Mouse (Mus musculus) midbrain, postnatal 0 days (tissue): ENCODE measurements around the gene Cyfip2. TPM values are rescaled to one million over a fixed set of nuclear protein-coding genes. Genes with fewer than 3 reads are reported as not detected.
A peak's percentile ranks its signal among the peaks of the same experiment; 100 is the strongest.

Experiments used
- ATAC-seq: fragments of 200-750 bp; cut with Nextera tagmentation; 2 replicates; pipeline ENCODE4 v1.8.0; 2017; ENCODE audit warnings: moderate number of reproducible peaks, mild to moderate bottlenecking, moderate TSS enrichment, moderate library complexity; ENCODE audit not compliant: low FRiP score
- DNase-seq: peaks from one replicate; pipeline ENCODE4 v3.0.0-alpha.2; 2015; ENCODE audit warnings: low spot score
- H3K27ac ChIP-seq: fragments of 300-500 bp; sonication (generic); 2 replicates; pipeline ENCODE4 v1.5.1; 2014; ENCODE audit warnings: low read depth, mild to moderate bottlenecking, low read length, mixed read lengths
- H3K27me3 ChIP-seq: fragments of 300-500 bp; sonication (generic); 2 replicates; pipeline ENCODE4 v1.6.1; 2014; ENCODE audit warnings: low read length, control low read depth, mixed read lengths; ENCODE audit not compliant: insufficient read depth
- H3K36me3 ChIP-seq: fragments of 300-500 bp; sonication (generic); 2 replicates; pipeline ENCODE4 v1.6.1; 2014; ENCODE audit warnings: low read length, control low read depth, mixed read lengths; ENCODE audit not compliant: insufficient read depth
- H3K4me1 ChIP-seq: fragments of 300-500 bp; sonication (generic); 2 replicates; pipeline ENCODE4 v1.6.1; 2014; ENCODE audit warnings: mild to moderate bottlenecking, control low read depth, antibody characterized with exemption, low read length, mixed read lengths; ENCODE audit not compliant: insufficient read depth
- H3K4me2 ChIP-seq: fragments of 300-500 bp; sonication (generic); 2 replicates; pipeline ENCODE4 v1.6.1; 2014; ENCODE audit warnings: low read depth, mild to moderate bottlenecking, low read length, mixed read lengths; ENCODE audit not compliant: poor library complexity, severe bottlenecking
- H3K4me3 ChIP-seq: fragments of 300-500 bp; sonication (generic); 2 replicates; pipeline ENCODE4 v1.5.1; 2014; ENCODE audit warnings: low read depth, mild to moderate bottlenecking, low read length, moderate library complexity
- H3K9ac ChIP-seq: fragments of 300-500 bp; sonication (generic); replicated peaks from 2 replicates; pipeline ENCODE4 v1.6.1; 2014; ENCODE audit warnings: mild to moderate bottlenecking, low read length, moderate library complexity, mixed read lengths; ENCODE audit not compliant: poor library complexity, severe bottlenecking
- H3K9me3 ChIP-seq: fragments of 300-500 bp; sonication (generic); 2 replicates; pipeline ENCODE4 v1.6.1; 2016; ENCODE audit warnings: low read length, control low read depth
- CTCF ChIP-seq: IDR thresholded peaks from 2 replicates; pipeline ENCODE4 v1.5.1; 2016; ENCODE audit warnings: antibody characterized with exemption, mild to moderate bottlenecking
- WGBS: fragments of 180-500 bp; shearing (Covaris S2); extraction: QIAGEN DNeasy Blood & Tissue Kit; methylation state at CpG from one replicate; pipeline ENCODE4 v1.1.7; 2014; 5-methylcytosine and 5-hydroxymethylcytosine counted together
- polyA plus RNA-seq: library from polyadenylated mRNA; unstranded; fragments of >200 nt; fragmentation: Nextera tagmentation; extraction: Ambion mirVana; gene quantifications from 2 replicates; pipeline ENCODE4 v1.2.1, GENCODE M21; 2015
- total RNA-seq: library from RNA; depleted of rRNA; stranded (reverse); fragments of >200 nt; gene quantifications from 2 replicates; pipeline ENCODE4 v1.2.3, GENCODE M21; 2014

Gene Cyfip2
- total and polyA plus RNA-seq, 2 experiments from 2014 or later = 83.7 to 133 TPM

GRCm38 (mm10) chr11:46314534-46314933 is 1.9 kb upstream of the Cyfip2 start:
- H3K4me1 ChIP-seq = peaks cover 3% of the 10 kb centered on the region; the same call in 1 of the 2 replicates
- 72% methylated on average over 7 of the region's 7 CpGs for WGBS
- no peak overlapping the region for H3K9ac ChIP-seq
- no peaks in the 10 kb centered on the region for H3K36me3 ChIP-seq
- no peak for TF ChIP-seq CTCF
- no peaks in the 10 kb centered on the region for H3K9me3 ChIP-seq
- no peaks in the 10 kb centered on the region for H3K27me3 ChIP-seq
- H3K27ac ChIP-seq = no peak overlapping the region
- DNase-seq = no peak
- H3K4me3 ChIP-seq = no peak overlapping the region
- no peak for ATAC-seq
- no peak overlapping the region for H3K4me2 ChIP-seq

GRCm38 (mm10) chr11:46313851-46314250 is 1.2 kb upstream of the Cyfip2 start:
- H3K9me3 ChIP-seq = no peaks in the 10 kb centered on the region
- H3K4me3 ChIP-seq = no peak overlapping the region
- H3K27me3 ChIP-seq = no peaks in the 10 kb centered on the region
- no peak overlapping the region for H3K27ac ChIP-seq
- WGBS = 81% methylated on average over 6 of the region's 6 CpGs
- H3K4me1 ChIP-seq = peaks cover 5% of the 10 kb centered on the region; the same call in 1 of the 2 replicates
- H3K36me3 ChIP-seq = no peaks in the 10 kb centered on the region
- ATAC-seq = no peak
- TF ChIP-seq CTCF = no peak
- no peak for DNase-seq
- no peak overlapping the region for H3K4me2 ChIP-seq
- H3K9ac ChIP-seq = no peak overlapping the region

GRCm38 (mm10) chr11:46311703-46312522 is 746 bp downstream of the Cyfip2 start:
- TF ChIP-seq CTCF = no peak; the same call in none of the 2 replicates
- Histone ChIP-seq H3K9me3 (no peaks in the 10 kb centered on the region), H3K27ac (peak overlapping the region; percentile 93), H3K36me3 (no peaks in the 10 kb centered on the region), H3K4me1 (peaks cover 5% of the 10 kb centered on the region; the same call in 1 of the 2 replicates), H3K4me3 (peak overlapping the region; percentile 97), H3K27me3 (no peaks in the 10 kb centered on the region), H3K9ac (peak overlapping the region; percentile 92), H3K4me2 (peak overlapping the region; percentile 85)
- DNase-seq = peak; percentile 78
- ATAC-seq = peak; percentile 81
- WGBS = under 1% methylated on average over 62 of the region's 71 CpGs

- Histone ChIP-seq H3K4me3 (peak overlapping the region; percentile 97), H3K27ac (peak overlapping the region; percentile 93), H3K4me1 (peaks cover 5% of the 10 kb centered on the region; the same call in 1 of the 2 replicates), H3K9ac (peak overlapping the region; percentile 92), H3K9me3 (no peaks in the 10 kb centered on the region), H3K27me3 (no peaks in the 10 kb centered on the region), H3K4me2 (peak overlapping the region; percentile 85), H3K36me3 (no peaks in the 10 kb centered on the region)
- TF ChIP-seq CTCF = no peak
- peak; percentile 14; the same call in 1 of the 2 replicates for ATAC-seq
- DNase-seq = peak; percentile 42
- 4% methylated on average over 12 of the region's 14 CpGs for WGBS
Observed at GRCm38 (mm10) chr11:46311181-46311702, 1.4 kb downstream of the Cyfip2 start.

GRCm38 (mm10) chr11:46310647-46311063 is 2.0 kb downstream of the Cyfip2 start:
- 13% methylated on average over 5 of the region's 5 CpGs for WGBS
- Histone ChIP-seq H3K4me1 (peaks cover 5% of the 10 kb centered on the region; the same call in 1 of the 2 replicates), H3K9me3 (no peaks in the 10 kb centered on the region), H3K27me3 (no peaks in the 10 kb centered on the region), H3K36me3 (no peaks in the 10 kb centered on the region), H3K4me2 (peak overlapping the region; percentile 85), H3K27ac (peak overlapping the region; percentile 93), H3K9ac (peak overlapping the region; percentile 92; the same call in 1 of the 2 replicates), H3K4me3 (peak overlapping the region; percentile 97)
- peak; percentile 47; the same call in 1 of the 2 replicates for ATAC-seq
- peak; percentile 73 for DNase-seq
- TF ChIP-seq CTCF = no peak
